Mouse (Mus musculus) heart, postnatal 36 days (tissue): Measurements from ENCODE around the gene Il17rc. TPM values are rescaled to one million over a fixed set of nuclear protein-coding genes. Genes with fewer than 3 reads are reported as not detected.

Experiments used
- DNase-seq, 2 experiments: peaks; one replicate each; pipeline ENCODE4 v3.0.0; 2021 to 2022
- intact Hi-C: fragments of 180-260 bp; cut with DNase I; formaldehyde crosslinking; loops from one replicate; pipeline ENCODE4 v1.15.1; 2025
- total RNA-seq, 2 experiments: library from RNA; stranded (reverse); gene quantifications; 2 replicates each; pipeline ENCODE4 v1.2.3; 2021

Gene Il17rc
- total RNA-seq, 2 experiments from 2014 or later: 6.4 to 6.7 TPM

DNA sequence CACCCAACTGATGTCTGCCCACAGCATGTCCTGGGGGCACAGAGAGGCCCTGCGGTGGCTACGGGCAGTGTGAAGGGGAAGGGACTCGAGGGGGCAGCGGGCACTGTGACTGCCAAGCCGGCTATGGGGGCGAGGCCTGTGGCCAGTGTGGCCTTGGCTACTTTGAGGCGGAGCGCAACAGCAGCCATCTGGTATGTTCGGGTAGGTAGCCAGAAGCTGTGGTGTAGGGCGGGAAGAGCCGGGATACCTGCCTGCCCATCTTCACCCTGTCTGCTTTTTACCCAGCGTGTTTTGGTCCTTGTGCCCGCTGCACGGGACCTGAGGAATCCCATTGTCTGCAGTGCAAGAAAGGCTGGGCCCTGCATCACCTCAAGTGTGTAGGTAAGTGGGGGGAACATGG lies 18.2 kb downstream of the Il17rc start:
- DNase-seq: no peak
- intact Hi-C loops: no loop called here

DNA sequence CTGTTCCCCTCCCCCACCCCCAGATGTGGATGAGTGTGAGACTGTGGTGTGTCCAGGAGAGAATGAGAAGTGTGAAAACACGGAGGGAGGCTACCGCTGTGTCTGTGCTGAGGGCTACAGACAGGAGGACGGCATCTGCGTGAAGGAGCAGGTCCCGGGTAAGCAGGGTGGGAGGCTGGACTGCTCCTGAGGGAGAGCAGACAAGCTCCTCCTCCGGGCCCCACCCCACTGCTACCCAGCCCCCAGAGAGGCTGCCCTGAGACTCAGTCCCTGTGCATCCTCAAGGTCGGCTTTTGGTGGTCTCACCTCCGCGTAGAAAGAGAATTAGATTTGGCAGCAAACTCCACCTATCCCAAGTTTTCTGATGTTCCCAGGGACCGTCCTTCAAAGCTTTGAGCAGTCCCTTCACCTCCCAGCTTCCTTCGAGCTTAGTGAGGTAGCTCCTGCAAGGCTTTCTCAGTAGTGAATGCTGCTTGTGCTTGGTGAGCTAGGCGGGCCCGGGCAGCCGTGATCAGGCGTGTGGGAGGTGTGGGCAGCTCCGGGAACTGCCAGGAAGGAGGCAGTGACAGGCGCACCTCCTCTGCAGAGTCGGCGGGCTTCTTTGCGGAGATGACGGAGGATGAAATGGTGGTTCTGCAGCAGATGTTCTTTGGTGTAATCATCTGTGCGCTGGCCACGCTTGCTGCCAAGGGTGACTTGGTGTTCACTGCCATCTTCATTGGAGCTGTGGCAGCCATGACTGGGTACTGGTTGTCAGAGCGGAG lies 21.1 kb downstream of the Il17rc start:
- intact Hi-C loops: no loop called here
- no peak for DNase-seq

DNA sequence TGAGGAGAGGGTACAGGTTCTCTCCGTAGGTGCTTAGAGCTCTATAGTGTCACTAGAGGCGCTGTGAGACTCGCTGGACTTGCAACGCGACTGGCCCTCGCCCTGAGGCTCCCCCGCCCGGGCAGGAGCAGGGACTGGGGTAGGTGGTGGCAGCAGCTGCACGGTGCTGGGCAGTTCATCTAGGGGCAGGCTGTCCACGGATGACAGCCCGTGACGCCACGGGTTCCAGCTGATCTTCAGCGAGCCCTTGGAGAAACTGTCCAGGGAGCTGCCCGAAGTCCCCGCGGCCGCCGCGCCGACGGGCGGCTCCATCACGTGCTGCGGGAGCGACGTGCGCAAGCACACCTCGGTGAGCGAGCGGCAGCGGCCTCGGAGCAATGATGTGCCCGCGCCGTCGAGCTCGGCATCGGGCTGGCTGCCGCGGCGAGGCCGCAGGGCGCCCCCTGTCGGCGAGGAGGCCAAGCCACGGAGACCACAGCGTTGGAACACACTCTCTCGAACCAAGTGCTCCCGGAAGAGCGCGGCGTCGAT lies 23.1 kb downstream of the Il17rc start:
- peak; percentile 85 to 86 for DNase-seq
- intact Hi-C loops: no loop called here

DNA sequence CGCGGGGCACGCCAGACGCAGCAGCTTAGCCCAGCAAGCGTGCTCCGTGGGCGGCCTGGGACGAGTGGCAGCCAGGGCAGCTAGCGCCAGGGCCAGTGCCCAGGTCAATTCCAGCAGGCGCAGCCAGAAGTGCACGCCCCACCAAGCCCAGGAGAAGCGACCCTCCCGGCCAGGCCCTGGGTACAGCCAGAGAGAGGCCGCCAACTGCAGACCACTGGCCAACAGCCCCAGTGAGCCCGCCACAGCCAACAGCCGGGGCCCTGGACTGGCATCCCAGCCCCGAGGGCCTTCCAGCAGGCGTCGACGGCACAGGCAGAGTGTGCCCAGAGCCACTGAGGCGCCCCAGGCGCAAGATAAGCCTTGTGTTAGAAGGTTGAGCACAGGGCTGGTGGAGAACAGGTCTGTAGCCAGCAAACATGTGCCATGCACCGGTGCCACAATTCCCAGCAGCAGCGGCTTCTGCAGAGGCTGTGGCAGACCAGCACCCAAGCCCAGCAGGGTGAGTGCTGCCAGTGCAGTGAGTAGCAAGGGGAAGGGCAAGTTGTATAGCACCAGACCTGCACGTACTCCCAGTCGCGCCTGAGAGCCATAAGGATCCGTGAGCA lies 23.9 kb downstream of the Il17rc start:
- DNase-seq: no peak
- intact Hi-C loops: no loop called here

DNA sequence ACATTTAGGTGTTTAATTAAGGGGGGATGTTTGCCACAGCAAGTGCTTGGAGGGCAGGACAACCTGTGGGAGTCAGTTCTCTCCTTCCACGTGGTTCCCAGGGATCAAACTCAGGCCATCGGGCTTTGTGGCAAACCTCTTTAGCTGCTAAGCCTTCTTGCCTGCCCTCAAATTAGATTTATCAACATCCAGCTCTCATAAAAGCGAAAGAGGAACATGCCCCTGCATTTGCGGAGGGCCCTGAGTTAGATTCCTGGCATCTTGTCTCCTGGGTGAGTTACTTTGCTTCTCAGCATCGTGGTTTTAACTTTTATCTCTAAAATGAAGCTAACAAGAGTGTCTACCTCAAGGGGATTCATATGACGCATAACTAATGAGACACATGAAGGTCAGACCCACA lies 28.1 kb downstream of the Il17rc start:
- no peak for DNase-seq
- intact Hi-C loops: no loop called here

DNA sequence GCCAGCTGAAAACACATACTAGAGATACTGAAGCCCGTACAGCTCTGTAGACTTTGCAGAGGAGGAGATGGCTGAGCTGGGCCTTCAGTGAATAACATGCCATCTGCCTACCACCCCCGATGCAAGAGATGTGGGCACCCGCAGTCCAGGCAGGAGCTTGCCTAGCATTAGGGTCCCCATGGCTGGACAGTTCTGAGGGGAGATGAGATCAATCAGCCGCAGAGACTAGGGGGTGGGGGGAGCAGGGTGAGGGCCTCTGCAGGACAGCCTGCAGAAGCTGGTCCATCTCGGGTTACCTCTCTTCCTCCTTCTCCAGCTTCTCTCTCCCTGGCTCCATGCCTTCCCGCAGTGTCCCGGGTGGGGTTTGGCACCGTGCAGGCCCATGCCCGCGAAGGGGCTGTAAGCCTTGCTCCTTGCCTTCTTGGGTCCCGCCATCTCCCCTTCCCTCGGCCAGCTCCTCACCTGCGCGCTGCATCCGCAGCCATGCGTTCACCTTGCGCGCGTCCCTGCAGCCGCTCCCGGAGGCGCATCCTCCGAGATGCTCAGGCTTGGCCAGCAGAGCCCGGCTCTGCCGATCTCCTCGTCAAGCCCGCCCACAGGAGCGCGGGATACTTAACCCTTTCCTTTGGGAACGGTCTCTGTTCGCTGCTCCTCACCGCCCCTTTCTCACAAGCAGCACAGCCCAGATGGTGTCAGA lies 30.3 kb downstream of the Il17rc start, which contains the start of gene Prrt3:
TSS of gene Prrt3 (minus strand) at position 544 of the 697 bp plus-strand sequence.
- intact Hi-C loops: no loop called here
- DNase-seq: no peak

DNA sequence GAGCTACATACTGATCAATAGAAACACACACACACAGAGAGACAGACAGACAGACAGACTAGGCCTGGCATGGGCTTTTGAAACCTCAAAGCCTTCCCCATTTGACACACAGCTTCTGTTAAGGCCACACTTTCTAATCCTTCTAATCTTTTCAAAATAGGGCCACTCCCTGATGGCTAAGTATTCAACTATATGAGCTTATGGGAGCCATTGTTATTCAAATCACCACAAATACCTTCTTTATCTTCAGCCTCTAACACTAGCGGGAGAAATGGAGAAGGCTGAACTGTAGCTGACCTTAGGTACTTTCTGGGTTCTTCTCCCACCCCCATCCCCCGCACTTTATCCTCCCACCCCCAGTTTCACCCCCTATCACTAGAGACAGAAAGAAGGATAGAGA lies 31.6 kb downstream of the Il17rc start:
- DNase-seq: no peak
- intact Hi-C loops: no loop called here

DNA sequence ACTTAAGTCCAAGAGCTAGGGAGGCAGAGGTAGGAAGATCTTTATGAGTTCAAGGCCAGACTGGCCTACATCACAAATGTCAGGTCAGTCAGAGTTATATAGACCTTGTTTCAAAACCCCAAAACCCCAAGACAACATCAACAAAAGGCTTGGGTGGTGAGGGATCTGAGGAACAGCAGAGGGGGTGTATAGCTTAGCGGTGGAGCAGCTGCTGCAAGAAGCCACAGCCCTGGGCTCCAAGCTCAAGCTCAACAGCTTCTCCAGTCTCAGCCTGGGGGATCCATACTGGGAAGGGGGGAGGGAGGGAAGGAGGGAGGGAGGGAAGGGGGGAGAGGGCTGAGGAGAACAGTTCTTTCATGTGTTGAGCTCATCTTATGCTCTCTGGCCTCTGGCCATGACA lies 34.5 kb downstream of the Il17rc start:
- intact Hi-C loops: no loop called here
- no peak for DNase-seq

DNA sequence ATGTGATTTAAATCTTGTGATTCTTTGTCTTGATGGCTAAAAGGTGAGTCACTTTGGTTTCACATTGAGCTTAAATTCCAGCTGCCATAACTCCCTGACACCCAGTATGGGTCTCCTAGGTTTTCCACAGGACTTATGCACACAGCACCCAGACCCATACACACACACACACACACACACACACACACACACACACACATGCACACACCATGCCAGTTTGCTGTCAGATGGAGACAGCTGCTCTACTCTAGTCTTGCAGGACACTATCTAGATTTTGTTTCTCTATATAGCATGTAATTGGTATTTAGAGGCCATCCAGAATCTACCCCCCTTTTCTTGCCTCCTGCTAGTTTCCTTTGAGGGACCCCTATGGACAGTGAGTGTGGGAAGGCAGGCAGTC lies 35.9 kb downstream of the Il17rc start:
- intact Hi-C loops: no loop called here
- no peak for DNase-seq

DNA sequence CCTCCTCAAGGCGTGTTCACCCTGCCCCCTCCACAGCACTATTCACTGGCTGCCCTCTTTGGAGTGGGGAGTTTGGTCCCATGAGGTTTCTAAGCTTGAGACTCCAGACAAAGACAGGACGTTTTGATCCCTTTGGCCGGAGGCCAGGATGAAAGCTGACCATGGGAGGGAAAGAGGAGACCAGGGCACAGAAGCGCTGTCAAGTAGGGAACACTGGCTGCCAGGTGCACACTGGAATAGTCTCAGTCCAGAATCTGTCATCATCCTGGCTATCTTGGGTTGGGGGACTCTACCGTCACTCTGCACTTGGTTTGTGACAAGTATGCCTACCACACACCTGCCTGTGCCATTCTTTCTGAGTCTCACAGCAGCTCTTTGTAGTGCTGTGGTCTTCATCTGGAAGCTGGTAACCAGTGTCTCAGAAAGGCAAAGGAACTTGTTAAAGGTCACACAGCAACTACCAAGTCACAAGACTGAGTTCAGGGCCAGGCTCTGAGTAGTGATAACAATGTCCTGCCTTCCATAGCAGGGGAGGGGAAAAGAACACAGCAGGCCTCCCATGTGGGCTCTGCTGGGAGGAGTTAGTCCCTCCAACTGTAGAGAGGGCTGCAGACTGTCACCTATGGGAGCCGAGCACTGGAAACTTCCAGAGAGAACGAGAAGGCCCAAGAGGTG lies 37.2 kb downstream of the Il17rc start:
- intact Hi-C loops: no loop called here
- DNase-seq: peak in 1 of 2 experiments; percentile 13

DNA sequence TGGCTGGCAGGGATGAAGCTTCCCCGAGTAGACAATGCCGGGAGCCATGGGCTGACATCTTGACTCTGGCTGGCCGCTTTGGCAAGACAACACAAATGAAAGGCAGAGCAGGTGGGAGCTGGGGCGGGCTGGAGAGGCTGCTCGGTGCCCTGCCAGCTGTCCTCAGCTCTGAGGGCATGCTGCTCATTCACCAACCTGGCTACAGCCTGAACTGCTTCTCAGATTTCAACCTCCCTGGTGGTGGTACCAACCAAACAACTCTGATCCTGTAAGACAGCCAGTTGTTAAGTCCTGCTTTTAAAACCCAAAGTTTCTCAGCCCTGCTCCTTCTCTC lies 37.7 kb downstream of the Il17rc start:
- intact Hi-C loops: no loop called here
- DNase-seq: no peak

DNA sequence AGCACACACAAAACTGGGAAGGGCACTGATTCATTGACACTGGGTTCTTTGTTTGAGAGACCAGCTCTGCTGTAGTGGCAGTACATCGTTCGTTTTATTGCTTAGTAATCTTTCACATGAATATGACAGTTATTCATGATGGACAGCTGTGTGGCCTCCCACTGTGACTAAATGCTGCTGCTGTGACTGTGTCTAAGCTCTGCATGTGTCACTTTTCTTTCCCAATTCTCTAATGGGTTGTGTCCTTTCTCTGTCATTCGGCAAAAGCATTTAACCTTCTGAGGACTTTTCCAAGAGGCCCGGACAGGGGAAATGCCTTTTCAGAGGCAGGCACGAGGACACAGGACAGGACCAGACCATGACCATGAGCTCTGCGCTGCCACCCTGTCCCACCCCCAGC lies 42.7 kb downstream of the Il17rc start:
- intact Hi-C loops: no loop called here
- no peak for DNase-seq

DNA sequence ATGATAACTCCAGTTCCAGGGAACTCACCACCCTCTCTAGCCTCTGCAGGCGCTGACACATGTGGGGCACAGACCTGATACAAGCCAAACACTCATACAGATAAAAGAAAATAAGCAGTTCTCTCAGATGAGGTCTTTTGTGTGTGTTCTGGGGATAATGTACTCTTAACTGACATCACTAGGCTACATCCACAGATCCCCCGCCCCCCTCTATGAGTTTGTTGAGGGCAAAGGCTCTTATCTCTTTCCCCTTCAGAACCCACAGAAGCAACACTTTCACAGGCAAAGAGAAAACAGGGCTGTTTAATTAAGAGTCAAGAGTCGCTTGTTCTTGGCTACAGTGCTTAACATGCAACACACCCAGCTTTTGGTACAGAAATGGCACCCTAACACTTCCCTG lies 43.4 kb downstream of the Il17rc start:
- intact Hi-C loops: no loop called here

DNA sequence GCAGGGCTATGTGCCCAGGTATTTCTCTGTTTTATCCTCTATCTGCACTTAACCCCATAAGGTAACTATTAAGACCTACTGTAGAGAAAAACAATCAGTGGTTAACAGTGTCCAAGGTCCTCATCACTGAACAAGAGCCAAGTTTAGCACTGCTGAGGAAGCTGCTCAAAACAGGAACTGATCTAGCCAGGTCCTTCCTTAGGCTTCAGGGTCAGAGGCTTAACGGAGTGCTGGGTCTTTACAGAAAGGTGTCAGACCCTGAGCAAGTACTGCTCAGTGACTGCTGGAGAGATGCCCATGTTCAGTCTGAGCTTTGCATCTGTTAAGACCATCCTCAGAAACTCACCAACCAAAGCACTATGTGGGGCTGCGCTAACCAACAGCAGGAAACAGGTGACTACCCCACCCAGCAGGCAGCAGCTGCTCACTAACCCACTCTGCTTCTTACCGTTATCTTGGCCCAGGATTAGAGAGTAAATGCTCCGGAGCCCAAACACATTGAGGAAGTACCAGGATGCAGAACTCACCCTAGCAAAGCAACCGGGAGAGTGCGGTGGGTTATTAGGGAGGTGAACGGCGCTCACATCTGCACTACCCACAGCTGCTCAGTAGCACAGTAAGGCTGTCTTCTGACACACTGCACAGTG lies 46.3 kb downstream of the Il17rc start:
- DNase-seq: no peak
- intact Hi-C loops: no loop called here

More for the DNA sequence above, 43.4 kb downstream of the Il17rc start:
- DNase-seq: no peak

DNA sequence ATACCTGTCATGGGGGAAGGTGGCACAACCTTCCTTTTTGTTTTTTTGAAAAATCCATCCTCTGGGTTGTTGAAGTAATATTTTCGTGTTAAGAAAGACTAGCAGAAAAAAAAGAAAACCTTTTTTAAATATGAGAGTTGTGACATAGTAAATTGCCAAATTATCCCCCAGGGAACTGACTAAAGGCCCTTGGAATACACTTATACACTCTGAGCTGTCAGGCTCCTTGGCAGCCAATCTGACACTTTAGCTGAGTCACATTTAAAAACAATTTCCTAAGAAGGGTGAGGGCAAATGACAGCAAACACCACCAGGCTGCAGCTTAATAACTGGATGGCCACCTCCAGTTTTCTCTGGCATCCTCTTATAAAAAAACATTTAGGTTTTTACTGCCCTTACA lies 51.1 kb downstream of the Il17rc start:
- no peak for DNase-seq
- intact Hi-C loops: no loop called here

DNA sequence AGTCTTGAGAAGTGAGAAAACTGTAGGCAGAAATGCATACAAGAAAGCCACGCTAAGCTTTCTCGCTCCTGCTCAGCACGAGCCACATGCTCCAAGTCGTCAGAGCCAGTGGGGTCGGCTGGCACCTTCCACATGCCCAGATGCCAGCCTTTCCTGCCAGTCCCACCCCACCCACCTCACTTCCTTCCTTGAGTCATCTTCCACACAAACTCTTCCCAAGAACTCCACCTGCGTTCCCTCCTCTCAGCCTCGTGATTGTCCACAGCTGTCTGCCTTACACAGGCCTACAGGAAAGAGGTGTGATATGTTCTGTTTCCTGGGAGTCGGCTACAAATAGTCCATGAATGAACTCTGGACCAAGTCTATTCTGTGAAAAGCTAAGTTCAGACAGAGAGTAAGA lies 52.2 kb downstream of the Il17rc start:
- DNase-seq: no peak
- intact Hi-C loops: no loop called here

DNA sequence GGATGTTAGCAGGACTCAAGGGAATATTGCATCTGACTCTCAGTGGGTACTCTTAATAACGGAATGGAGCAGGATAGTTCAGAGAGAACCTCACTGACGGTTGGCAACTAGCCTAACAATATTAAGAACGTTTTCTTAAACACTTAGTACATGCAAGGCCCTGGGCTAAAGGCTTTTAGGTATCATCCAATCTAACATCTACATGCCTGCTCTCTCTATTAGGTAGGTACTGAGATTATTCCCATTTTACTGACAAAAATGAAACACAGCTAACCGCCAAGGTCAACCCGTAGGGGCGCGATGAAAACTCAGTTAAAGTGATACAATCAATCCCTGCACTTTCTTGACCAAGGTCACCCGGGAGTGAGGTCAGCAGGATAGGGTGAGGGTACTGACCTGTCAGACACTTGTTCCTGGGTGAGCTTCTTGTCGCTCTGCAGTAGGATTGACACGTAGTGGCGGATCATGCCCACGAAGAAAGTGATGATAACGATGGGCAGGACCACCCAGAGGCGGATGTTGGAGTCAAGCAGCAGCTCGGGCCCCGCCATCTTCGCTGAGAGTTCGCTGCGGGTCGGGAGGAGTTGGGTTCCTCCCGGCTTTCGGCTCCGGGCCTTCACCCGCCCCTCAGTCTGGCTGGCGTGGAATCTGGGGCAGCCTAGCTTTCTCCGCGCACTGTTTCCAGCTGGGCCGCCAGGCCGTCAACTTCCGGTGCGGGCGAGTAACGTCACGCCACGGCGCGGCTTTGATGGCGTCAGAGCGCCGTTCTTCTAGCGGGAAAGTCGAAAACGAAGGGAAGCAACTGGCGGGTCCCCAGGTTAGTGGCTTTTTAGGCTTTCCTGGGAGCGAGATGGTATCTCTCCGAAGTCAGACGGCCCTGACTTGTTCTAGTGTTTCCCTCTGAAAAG lies 60.0 kb downstream of the Il17rc start, which contains the start of the genes Emc3 and Fancd2:
TSS of gene Emc3 (minus strand) at position 721 of the 908 bp plus-strand sequence.
TSS of gene Fancd2 (plus strand) at position 751 of the 908 bp plus-strand sequence.
- intact Hi-C loops: loop anchor here (5.0 kb wide), 2 partner anchors 71 to 166 kb away; partner anchors contain the start of genes Brk1, Fancd2os and Tatdn2
- DNase-seq: peak; percentile 96 to 98

DNA sequence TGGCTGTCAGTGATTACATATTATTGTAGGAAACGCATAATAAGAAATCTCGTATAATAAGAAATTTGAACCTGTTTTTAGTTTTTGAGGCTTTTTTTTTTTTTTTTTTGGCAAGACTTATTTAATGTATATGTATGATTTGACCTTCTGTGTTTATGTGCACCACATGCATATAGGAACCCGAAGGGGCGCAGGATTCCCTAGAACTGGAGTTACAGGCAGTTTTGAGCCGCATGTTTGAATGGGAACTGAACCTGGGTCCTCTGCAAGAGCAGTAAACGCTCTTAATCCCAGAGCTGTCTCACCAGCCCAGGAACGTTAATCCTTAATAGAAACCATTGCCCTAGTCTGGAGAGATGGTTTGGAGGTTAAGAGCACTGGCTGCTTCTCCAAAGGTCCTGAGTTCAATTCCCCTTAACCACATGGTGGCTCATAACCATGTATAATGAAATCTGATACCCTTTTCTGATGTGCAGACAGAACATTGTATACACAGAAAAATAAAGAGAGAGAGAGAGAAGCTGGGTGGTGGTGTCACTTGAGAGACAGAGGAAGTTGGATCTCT lies 60.7 kb downstream of the Il17rc start:
- DNase-seq: no peak
- intact Hi-C loops: loop anchor here (5.0 kb wide), 2 partner anchors 70 to 165 kb away; partner anchors contain the start of genes Brk1, Fancd2os and Tatdn2
